Mouse (Mus musculus) neural tube, embryonic 13.5 days (tissue): ENCODE results near the gene Bicdl2. TPM values are rescaled to one million over a fixed set of nuclear protein-coding genes. Genes with fewer than 3 reads are reported as not detected.

ENCODE experiments used
- ATAC-seq: fragments of 200-750 bp; cut with Nextera tagmentation; 2 replicates; pipeline ENCODE4 v1.8.0; 2017; ENCODE audit warnings: low read depth, mild to moderate bottlenecking, moderate TSS enrichment, moderate library complexity
- H3K27ac ChIP-seq: fragments of 300-500 bp; sonication (generic); replicated peaks from 2 replicates; pipeline ENCODE4 v1.5.1; 2015; ENCODE audit warnings: moderate library complexity, mild to moderate bottlenecking, inconsistent platforms
- H3K27me3 ChIP-seq: fragments of 300-500 bp; sonication (generic); 2 replicates; pipeline ENCODE4 v1.6.1; 2015; ENCODE audit warnings: mild to moderate bottlenecking, inconsistent platforms
- H3K36me3 ChIP-seq: fragments of 300-500 bp; sonication (generic); 2 replicates; pipeline ENCODE4 v1.6.1; 2015; ENCODE audit warnings: mild to moderate bottlenecking, inconsistent platforms
- H3K4me1 ChIP-seq: fragments of 300-500 bp; sonication (generic); replicated peaks from 2 replicates; pipeline ENCODE4 v1.6.1; 2015; ENCODE audit warnings: inconsistent platforms
- H3K4me2 ChIP-seq: fragments of 300-500 bp; sonication (generic); 2 replicates; pipeline ENCODE4 v1.6.1; 2015; ENCODE audit warnings: inconsistent platforms, mild to moderate bottlenecking, moderate library complexity
- H3K4me3 ChIP-seq: fragments of 300-500 bp; sonication (generic); 2 replicates; pipeline ENCODE4 v1.5.1; 2015; ENCODE audit warnings: mild to moderate bottlenecking, inconsistent platforms
- H3K9ac ChIP-seq: fragments of 300-500 bp; sonication (generic); 2 replicates; pipeline ENCODE4 v1.6.1; 2015; ENCODE audit warnings: moderate library complexity, mild to moderate bottlenecking, inconsistent platforms
- H3K9me3 ChIP-seq: fragments of 300-500 bp; sonication (generic); 2 replicates; pipeline ENCODE4 v1.6.1; 2016; ENCODE audit warnings: inconsistent platforms
- WGBS: fragments of 180-500 bp; shearing (Covaris S2); methylation state at CpG from one replicate; pipeline ENCODE4 v1.1.7; 2015; 5-methylcytosine and 5-hydroxymethylcytosine counted together
- polyA plus RNA-seq: library from polyadenylated mRNA; unstranded; fragments of >200 nt; fragmentation: Nextera tagmentation; extraction: Ambion mirVana; gene quantifications from 2 replicates; pipeline ENCODE4 v1.2.1, GENCODE M21; 2015

Gene Bicdl2
- polyA plus RNA-seq, 1 experiment from 2014 or later: not detected

DNA sequence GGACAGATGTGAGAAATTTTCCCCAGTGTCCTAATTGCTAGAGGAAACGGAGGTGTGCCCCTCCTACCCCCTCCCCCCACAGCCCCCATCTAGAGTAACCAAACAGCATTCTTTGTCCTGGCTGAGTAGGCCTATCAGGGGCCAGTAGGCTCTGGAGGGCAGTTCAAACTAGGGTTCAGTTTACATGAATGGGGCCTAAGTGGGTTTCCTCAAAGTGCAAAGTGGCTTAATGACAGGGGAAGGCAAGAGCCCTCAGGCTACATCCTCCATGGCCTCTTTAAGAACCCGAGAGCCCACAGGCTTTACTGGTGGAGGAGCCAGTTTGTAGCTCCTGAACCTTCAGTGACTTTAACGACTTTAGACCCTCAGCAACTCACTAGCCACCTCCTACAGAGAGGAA, 35.5 kb downstream of the Bicdl2 start:
- peaks cover 11% of the 10 kb centered on the region for H3K4me1 ChIP-seq
- H3K36me3 ChIP-seq: no peaks in the 10 kb centered on the region
- no peak for ATAC-seq
- H3K9me3 ChIP-seq: no peaks in the 10 kb centered on the region
- no peak overlapping the region for H3K4me3 ChIP-seq
- no peak overlapping the region for H3K9ac ChIP-seq
- no peak overlapping the region for H3K27ac ChIP-seq
- no peak overlapping the region for H3K4me2 ChIP-seq
- peaks cover 28% of the 10 kb centered on the region for H3K27me3 ChIP-seq
- WGBS: 7% methylated on average over 3 of the region's 3 CpGs

DNA sequence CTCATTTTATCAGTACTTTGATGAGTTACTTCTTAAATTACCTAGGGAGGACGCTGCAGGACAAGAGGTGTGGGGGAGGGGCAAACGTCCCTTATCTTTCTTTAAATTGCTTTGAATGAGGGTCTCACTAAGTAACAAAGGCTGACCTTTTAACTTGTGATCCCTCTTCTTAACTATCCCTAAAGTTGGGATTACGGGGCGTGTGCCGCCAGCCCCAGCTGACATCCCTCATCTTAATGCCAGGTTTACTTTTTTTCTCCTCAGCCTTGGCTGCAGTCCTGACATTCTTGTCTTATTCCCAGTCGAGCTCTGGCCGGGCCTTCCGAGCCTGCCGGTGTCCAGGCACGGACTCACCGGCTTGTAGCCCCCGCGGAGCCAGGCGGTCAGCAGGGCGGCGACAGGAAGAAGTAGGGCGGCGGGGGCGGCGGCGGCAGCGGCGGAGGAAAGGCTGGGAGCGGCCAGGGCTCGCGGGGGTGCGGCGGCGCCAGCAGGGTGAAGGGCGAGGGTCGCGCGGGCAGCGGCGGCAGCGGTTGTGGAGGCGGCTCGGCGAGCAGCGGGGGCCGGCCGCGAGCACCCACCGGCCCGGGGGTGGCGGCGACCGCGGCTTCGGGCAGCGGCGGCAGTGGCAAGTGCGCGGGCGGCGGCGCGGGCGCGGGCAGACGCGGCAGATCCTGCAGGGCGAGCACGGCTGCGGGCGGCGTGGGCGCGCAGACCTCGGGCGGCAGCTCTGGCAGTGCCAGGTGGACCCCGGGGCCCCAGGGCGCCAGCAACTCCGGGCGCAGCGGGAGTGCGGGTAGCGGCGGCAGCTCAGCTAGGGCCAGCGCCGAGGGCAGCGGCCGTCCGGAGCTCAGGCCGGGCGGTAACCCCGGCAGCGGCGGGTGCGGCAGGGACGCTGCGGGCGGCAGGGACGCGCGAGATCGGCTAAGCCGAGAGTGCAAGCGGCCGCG, 39.1 kb downstream of the Bicdl2 start:
- Histone ChIP-seq H3K27ac (peak overlapping the region; percentile 64), H3K9me3 (no peaks in the 10 kb centered on the region), H3K27me3 (peaks cover 49% of the 10 kb centered on the region), H3K4me2 (peak overlapping the region; percentile 94), H3K4me1 (peaks cover 11% of the 10 kb centered on the region), H3K4me3 (peak overlapping the region; percentile 78), H3K9ac (peak overlapping the region; percentile 78), H3K36me3 (no peaks in the 10 kb centered on the region)
- ATAC-seq: peak; percentile 80
- under 1% methylated on average over 74 of the region's 101 CpGs for WGBS

DNA sequence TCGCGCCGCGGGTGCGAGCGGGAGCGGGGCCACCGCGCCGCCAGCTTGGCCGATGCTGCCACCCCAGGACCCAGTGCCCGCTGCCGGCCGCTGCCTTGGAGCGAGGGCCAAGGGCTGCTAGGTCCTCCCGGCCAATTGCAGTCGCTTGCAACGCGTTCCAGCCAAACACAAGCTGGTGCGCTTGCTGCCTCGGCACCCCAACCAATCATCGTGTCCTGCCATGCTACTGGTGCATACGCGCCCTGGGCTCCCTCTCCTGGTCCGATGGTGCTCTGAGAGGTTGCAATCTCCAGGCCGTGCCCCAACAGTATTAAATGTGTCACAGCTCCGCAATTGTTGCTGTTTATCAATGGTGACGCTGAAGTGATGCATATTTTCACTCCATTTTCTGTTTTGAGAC, 39.8 kb downstream of the Bicdl2 start:
- H3K4me3 ChIP-seq: peak overlapping the region; percentile 78
- no peaks in the 10 kb centered on the region for H3K36me3 ChIP-seq
- peak overlapping the region; percentile 94 for H3K4me2 ChIP-seq
- WGBS: under 1% methylated on average over 27 of the region's 28 CpGs
- ATAC-seq: peak; percentile 96
- peaks cover 16% of the 10 kb centered on the region for H3K4me1 ChIP-seq
- H3K9me3 ChIP-seq: no peaks in the 10 kb centered on the region
- peaks cover 49% of the 10 kb centered on the region for H3K27me3 ChIP-seq
- H3K27ac ChIP-seq: peak overlapping the region; percentile 64
- H3K9ac ChIP-seq: peak overlapping the region; percentile 78

DNA sequence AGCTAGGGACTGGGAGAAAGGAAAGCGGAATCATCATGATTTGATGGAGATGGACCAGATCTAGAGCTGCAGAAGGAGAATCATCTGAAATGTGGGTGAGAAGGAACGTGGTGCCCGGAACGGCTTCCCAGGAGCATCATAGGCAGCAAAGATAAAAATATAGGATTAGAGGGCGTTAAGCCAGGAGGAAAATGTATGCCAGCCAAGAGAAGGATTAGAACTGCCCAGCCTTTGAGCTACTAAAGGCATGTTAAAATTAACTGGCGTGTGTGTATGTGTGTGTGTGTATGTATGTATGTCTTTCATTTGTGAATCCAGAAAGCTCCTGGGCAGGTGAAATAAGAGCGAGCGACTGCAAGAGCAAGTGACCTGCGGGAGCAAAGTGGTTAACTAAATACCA, 43.0 kb downstream of the Bicdl2 start:
- Histone ChIP-seq H3K4me3 (no peak overlapping the region), H3K4me2 (no peak overlapping the region), H3K9ac (no peak overlapping the region), H3K27ac (no peak overlapping the region), H3K27me3 (peaks cover 44% of the 10 kb centered on the region), H3K9me3 (no peaks in the 10 kb centered on the region), H3K4me1 (peaks cover 21% of the 10 kb centered on the region), H3K36me3 (no peaks in the 10 kb centered on the region)
- WGBS: 88% methylated on average over 9 of the region's 9 CpGs
- ATAC-seq: no peak

DNA sequence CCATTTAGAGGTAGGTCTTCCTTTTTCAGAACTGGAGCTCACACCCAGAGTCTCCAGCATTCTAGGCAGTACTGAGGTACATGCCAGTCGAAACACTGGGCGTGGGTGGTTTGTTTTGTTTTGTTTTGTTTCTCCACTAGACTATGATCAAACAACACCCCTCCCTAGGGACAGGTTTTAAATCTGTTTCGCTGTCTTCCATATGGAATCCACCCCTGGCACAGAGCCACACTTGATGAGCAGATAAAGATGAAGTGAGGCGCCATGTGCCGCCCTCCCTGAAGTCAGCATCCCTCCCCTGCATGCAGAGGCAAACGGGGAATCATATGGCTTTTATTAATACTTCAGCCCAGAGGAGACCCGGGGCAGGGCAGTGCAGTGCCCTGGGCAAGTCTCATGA, 44.4 kb downstream of the Bicdl2 start:
- no peaks in the 10 kb centered on the region for H3K9me3 ChIP-seq
- no peaks in the 10 kb centered on the region for H3K36me3 ChIP-seq
- peaks cover 33% of the 10 kb centered on the region for H3K27me3 ChIP-seq
- WGBS: 40% methylated on average over 7 of the region's 7 CpGs
- H3K4me3 ChIP-seq: no peak overlapping the region
- 0 out of 2 replicates have a peak overlapping the region, but pooled peaks have one; percentile 4 for H3K4me2 ChIP-seq
- H3K4me1 ChIP-seq: peaks cover 14% of the 10 kb centered on the region
- peak overlapping the region; percentile 6; the same call in 1 of the 2 replicates for H3K9ac ChIP-seq
- ATAC-seq: peak; percentile 36; the same call in 1 of the 2 replicates
- H3K27ac ChIP-seq: 0 out of 2 replicates have a peak overlapping the region, but pooled peaks have one; percentile 4

DNA sequence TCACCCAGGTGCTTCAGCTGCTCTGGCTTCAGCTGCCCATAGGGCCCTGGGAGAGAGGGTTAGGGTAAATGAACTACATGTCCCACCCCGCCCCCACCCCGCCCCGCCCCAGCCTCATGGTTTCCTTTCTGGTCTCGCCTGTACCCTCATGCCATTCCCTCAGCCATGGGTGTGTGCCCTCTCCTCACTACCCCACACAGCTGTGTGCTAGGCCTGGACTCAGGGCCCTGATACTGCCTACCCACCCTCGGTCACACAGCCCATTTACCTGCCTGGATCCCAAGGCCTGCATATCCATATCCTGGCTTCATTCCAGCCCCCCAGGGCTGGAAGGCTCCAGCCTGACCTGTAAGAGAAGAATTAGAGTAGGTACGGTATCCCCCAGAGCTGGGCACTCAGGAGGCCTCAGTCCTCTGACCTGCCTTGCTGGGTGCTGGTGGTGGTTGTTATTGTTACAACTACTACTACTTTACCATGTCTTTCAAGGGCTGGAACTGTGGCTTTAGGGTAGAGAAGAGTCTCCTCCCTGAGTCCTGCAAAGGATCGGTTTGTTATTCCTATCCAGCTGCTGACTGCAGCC, 45.3 kb downstream of the Bicdl2 start:
- Histone ChIP-seq H3K9ac (no peak overlapping the region), H3K27me3 (peaks cover 33% of the 10 kb centered on the region), H3K27ac (no peak overlapping the region), H3K36me3 (no peaks in the 10 kb centered on the region), H3K9me3 (no peaks in the 10 kb centered on the region), H3K4me2 (no peak overlapping the region), H3K4me1 (peaks cover 10% of the 10 kb centered on the region; the same call in 1 of the 2 replicates), H3K4me3 (no peak overlapping the region)
- ATAC-seq: peak; percentile 42; the same call in 1 of the 2 replicates
- 75% methylated on average over 7 of the region's 7 CpGs for WGBS

DNA sequence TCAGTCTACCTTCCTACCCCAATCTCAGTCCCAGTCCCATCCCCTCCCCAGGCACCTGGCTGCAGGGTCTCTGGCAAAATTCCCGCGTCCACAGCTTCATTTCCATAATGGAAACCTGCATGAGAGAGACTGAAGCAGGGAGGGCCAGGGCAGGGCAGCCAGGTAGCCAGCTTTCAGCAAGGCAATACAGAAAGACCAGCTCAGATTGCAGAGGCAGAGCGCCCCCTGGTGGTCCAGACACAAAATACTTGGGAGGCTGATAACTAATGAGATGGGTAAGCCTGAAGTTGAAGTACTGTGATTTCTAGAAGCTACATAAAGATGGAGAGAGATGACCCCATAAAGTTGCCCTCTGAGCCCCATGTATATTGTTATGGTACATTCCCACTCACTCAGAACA, 45.9 kb downstream of the Bicdl2 start:
- H3K4me1 ChIP-seq: peaks cover 10% of the 10 kb centered on the region; the same call in 1 of the 2 replicates
- no peak overlapping the region for H3K4me2 ChIP-seq
- peak; percentile 30; the same call in 1 of the 2 replicates for ATAC-seq
- H3K4me3 ChIP-seq: no peak overlapping the region
- H3K36me3 ChIP-seq: no peaks in the 10 kb centered on the region
- no peak overlapping the region for H3K9ac ChIP-seq
- H3K27me3 ChIP-seq: peaks cover 27% of the 10 kb centered on the region
- no peak overlapping the region for H3K27ac ChIP-seq
- 1% methylated on average over 3 of the region's 3 CpGs for WGBS
- no peaks in the 10 kb centered on the region for H3K9me3 ChIP-seq

DNA sequence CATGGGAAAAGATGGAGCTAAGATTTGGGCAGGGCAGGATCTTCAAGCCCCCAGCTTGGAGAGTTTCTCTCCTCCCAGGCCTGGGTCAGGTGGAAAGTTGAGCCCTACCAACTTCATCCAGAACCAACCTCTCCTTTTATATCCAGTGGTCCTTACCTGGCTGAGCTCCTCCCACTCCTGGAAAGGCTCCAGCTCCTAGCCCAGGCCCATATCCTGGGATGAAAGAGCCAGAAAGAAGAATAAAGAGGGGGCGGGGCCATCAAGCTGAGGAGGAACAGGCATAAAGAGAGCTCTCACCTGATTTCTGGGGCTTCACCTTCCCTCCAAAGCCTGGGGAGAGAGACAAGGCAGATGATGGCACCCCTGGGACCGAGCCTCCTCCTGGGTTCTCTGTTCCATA, 56.7 kb downstream of the Bicdl2 start:
- Histone ChIP-seq H3K27ac (no peak overlapping the region), H3K9me3 (no peaks in the 10 kb centered on the region), H3K27me3 (0 out of 2 replicates have a peak, but pooled peaks cover 11% of the 10 kb centered on the region), H3K4me3 (no peak overlapping the region), H3K36me3 (no peaks in the 10 kb centered on the region), H3K4me2 (no peak overlapping the region), H3K4me1 (no peaks in the 10 kb centered on the region), H3K9ac (no peak overlapping the region)
- 63% methylated on average over 2 of the region's 2 CpGs for WGBS
- ATAC-seq: no peak

Other genes starting within 250 kb of the Bicdl2 start
- gene Vmn2r117, start 180.8 kb upstream of the Bicdl2 start, polyA plus RNA-seq: not detected in 2 replicates
- gene Zfp213, start 96.3 kb upstream of the Bicdl2 start, polyA plus RNA-seq: 17.4 and 17.8 TPM in 2 replicates
- gene Zfp13, start 61.0 kb upstream of the Bicdl2 start, polyA plus RNA-seq: 24.4 and 28.8 TPM in 2 replicates
- not detected in 2 replicates for gene Zscan10, start 59.6 kb upstream of the Bicdl2 start, polyA plus RNA-seq
- 1.9 and 2.3 TPM in 2 replicates for gene Mmp25, start 15.2 kb upstream of the Bicdl2 start, polyA plus RNA-seq
- 102 and 132 TPM in 2 replicates for gene Hcfc1r1, start 13.1 kb downstream of the Bicdl2 start, polyA plus RNA-seq
- 51.8 and 51.9 TPM in 2 replicates for gene Thoc6, start 13.4 kb downstream of the Bicdl2 start, polyA plus RNA-seq
- 4.7 and 5.4 TPM in 2 replicates for gene Tnfrsf12a, start 17.0 kb downstream of the Bicdl2 start, polyA plus RNA-seq
- 0.53 and 1.2 TPM in 2 replicates for gene Cldn6, start 18.7 kb downstream of the Bicdl2 start, polyA plus RNA-seq
- gene Cldn9, start 23.5 kb downstream of the Bicdl2 start, polyA plus RNA-seq: 1.2 and 1.3 TPM in 2 replicates
- gene 1520401A03Rik, start 62.3 kb downstream of the Bicdl2 start, polyA plus RNA-seq: 0.36 and 0.54 TPM in 2 replicates
- gene Pkmyt1, start 65.8 kb downstream of the Bicdl2 start, polyA plus RNA-seq: 13.9 and 16.7 TPM in 2 replicates
- gene Paqr4, start 80.4 kb downstream of the Bicdl2 start, polyA plus RNA-seq: 48.3 and 51.5 TPM in 2 replicates
- 1.5 and 3.0 TPM in 2 replicates for gene Kremen2, start 85.3 kb downstream of the Bicdl2 start, polyA plus RNA-seq
- gene Flywch1, start 111.1 kb downstream of the Bicdl2 start, polyA plus RNA-seq: 213 and 231 TPM in 2 replicates
- 60.4 and 66.5 TPM in 2 replicates for gene Flywch2, start 125.6 kb downstream of the Bicdl2 start, polyA plus RNA-seq
- 535 and 581 TPM in 2 replicates for gene Srrm2, start 130.0 kb downstream of the Bicdl2 start, polyA plus RNA-seq
- gene Elob, start 168.6 kb downstream of the Bicdl2 start, polyA plus RNA-seq: 1,286 and 1,362 TPM in 2 replicates
- gene Prss33, start 175.6 kb downstream of the Bicdl2 start, polyA plus RNA-seq: not detected in 2 replicates
- gene Prss32, start 183.3 kb downstream of the Bicdl2 start, polyA plus RNA-seq: not detected in 2 replicates
- gene Prss41, start 183.7 kb downstream of the Bicdl2 start, polyA plus RNA-seq: 0.96 and 1.4 TPM in 2 replicates
- gene Prss21, start 207.6 kb downstream of the Bicdl2 start, polyA plus RNA-seq: not detected in 2 replicates
- not detected in 2 replicates for gene Dcpp1, start 220.4 kb downstream of the Bicdl2 start, polyA plus RNA-seq
- gene Dcpp2, start 220.4 kb downstream of the Bicdl2 start, polyA plus RNA-seq: not detected in 2 replicates